Mouse (Mus musculus): Measurements from ENCODE around the gene Prkaa2.

DNA sequence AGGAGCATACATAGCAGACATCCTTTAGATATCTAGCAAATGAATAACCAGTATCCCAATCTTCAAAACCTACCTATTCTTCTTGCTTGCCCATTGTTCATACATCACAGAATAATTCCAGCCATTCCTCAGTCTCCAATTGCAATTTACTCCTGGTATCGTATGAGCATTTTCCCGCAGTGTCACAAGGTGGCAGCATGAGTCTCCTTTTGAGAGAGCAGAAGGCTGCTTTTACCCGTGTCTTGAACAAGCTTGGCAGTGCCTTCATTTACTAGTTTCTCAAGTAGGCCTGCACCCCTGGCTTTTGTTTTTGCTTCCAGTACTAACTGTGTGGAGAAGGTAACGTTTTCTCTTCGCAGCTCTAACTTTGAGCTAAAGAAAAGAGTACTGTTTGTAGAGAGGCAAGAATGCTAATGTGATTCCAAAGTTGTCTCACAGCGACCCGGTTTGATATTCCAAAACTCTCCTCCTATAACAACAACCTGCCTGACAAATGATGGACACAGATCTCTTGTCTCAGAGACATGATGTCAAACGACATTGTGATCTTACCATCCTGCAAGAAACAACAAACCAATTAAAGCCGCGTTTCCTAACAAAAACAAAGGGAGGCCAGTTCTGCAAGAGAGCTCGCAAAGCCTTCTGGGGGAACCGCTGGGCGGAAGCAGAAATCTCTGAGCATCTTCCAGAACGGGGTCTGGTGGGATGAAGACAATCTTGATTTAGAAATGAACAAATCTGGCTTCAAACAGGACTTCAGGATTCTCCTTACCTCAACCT, 42.4 kb upstream of the Prkaa2 start:
- no peak for TF ChIP-seq USF1 (IDR thresholded peaks at IDR 0.05; ENCODE audit: low read depth)
- TF ChIP-seq CTCF (IDR thresholded peaks at IDR 0.05; ENCODE audit: control insufficient read depth, insufficient read depth, insufficient read length): peak; percentile 46
- TF ChIP-seq MYOG (IDR thresholded peaks at IDR 0.05; ENCODE audit: control insufficient read depth, extremely low read depth, insufficient read length): no peak
- no peak for TF ChIP-seq MYOD1 (IDR thresholded peaks at IDR 0.05; ENCODE audit: control insufficient read depth, insufficient read length, low read depth)
- TF ChIP-seq MAX (IDR thresholded peaks at IDR 0.05): no peak

All from C2C12 (cell line).